Mouse (Mus musculus) inflammation-experienced regulatory T-cells, adult 16 weeks (primary cell): ENCODE results near the gene 2310050C09Rik. TPM values are rescaled to one million over a fixed set of nuclear protein-coding genes. Genes with fewer than 3 reads are reported as not detected.

Experiments
- polyA plus RNA-seq: library from polyadenylated mRNA; unstranded; fragments of 100-300 nt; shearing (Covaris generic); gene quantifications from one replicate; pipeline ENCODE4 v1.2.1, GENCODE M21; 2017

Gene 2310050C09Rik
- polyA plus RNA-seq: not detected

DNA sequence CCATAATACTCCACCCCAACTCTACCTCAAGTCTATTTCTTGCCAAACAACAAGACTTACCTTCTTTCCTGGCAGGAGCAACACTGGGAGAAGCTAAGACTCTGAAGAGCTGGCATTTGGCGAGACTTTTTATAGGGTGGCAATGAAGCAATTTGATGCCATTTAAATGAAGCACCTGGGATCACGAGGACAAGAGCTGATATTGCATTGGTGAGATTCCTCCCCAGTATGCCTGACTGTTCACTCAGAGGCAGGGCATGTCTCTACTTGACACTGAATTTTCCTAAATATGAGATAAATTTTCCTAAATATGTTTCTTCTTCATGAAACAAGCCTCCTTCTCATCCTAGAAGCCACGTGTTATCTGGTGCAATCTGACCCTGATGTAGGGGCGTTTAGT lies at the start of gene 2310050C09Rik:
2310050C09Rik (minus strand) TSS at position 101 of the 400 bp plus-strand sequence.

GRCm38 (mm10) chr3:92851186-92851585 lies 18.8 kb downstream of the 2310050C09Rik start, which contains the start of gene Lce1l:
Gene Lce1l (minus strand): TSS chr3:92851286.

DNA sequence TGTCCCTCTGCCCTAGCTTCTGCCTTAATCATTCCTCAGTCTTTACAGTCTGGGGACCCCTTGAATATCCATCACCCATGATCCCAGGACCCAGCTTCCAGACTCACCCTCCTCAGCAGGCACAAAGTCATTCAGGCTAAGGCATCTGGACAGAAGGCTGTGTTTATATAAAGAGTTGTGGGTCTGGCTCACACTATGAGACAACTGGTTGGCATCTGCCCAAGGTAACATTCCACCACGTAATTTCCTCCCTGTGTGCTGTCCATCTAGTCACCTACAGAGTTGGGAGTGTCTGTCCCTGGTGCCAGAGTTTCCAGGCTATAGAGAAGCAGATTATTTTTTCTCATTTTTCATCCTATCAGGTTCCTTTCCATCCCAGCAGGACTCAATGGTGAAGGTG lies 42.9 kb downstream of the 2310050C09Rik start, which contains the start of gene Kprp:
Kprp (minus strand) TSS at position 140 of the 400 bp plus-strand sequence.

Other genes starting within 250 kb of the 2310050C09Rik start
- not detected for gene Lce6a, start 248.6 kb downstream of the 2310050C09Rik start, polyA plus RNA-seq
- gene Lce1a1, start 221.9 kb downstream of the 2310050C09Rik start, polyA plus RNA-seq: not detected
- gene Lce1b, start 213.3 kb downstream of the 2310050C09Rik start, polyA plus RNA-seq: not detected
- not detected for gene Lce1a2, start 199.9 kb downstream of the 2310050C09Rik start, polyA plus RNA-seq
- gene Lce1c, start 191.0 kb downstream of the 2310050C09Rik start, polyA plus RNA-seq: not detected
- gene Lce1d, start 183.0 kb downstream of the 2310050C09Rik start, polyA plus RNA-seq: not detected
- not detected for gene Lce1e, start 161.1 kb downstream of the 2310050C09Rik start, polyA plus RNA-seq
- not detected for gene Lce1f, start 149.9 kb downstream of the 2310050C09Rik start, polyA plus RNA-seq
- not detected for gene Gm38119, start 131.1 kb downstream of the 2310050C09Rik start, polyA plus RNA-seq
- gene Lce1g, start 117.9 kb downstream of the 2310050C09Rik start, polyA plus RNA-seq: not detected
- not detected for gene Lce1h, start 105.2 kb downstream of the 2310050C09Rik start, polyA plus RNA-seq
- gene Lce1i, start 91.3 kb downstream of the 2310050C09Rik start, polyA plus RNA-seq: not detected
- not detected for gene Lce1j, start 79.7 kb downstream of the 2310050C09Rik start, polyA plus RNA-seq
- not detected for gene Lce1k, start 62.3 kb downstream of the 2310050C09Rik start, polyA plus RNA-seq
- gene Kprp, start 43.0 kb downstream of the 2310050C09Rik start, polyA plus RNA-seq: not detected
- not detected for gene Lce1l, start 18.9 kb downstream of the 2310050C09Rik start, polyA plus RNA-seq
- gene Lce3a, start 56.0 kb upstream of the 2310050C09Rik start, polyA plus RNA-seq: not detected
- gene Lce3b, start 62.8 kb upstream of the 2310050C09Rik start, polyA plus RNA-seq: not detected
- not detected for gene Lce3c, start 74.3 kb upstream of the 2310050C09Rik start, polyA plus RNA-seq
- not detected for gene Lce3d, start 87.2 kb upstream of the 2310050C09Rik start, polyA plus RNA-seq
- gene Lce3e, start 96.8 kb upstream of the 2310050C09Rik start, polyA plus RNA-seq: not detected
- gene Lce3f, start 122.0 kb upstream of the 2310050C09Rik start, polyA plus RNA-seq: not detected
- gene Crct1, start 145.5 kb upstream of the 2310050C09Rik start, polyA plus RNA-seq: not detected
- gene Lce1m, start 148.8 kb upstream of the 2310050C09Rik start, polyA plus RNA-seq: not detected
- 0.74 TPM for gene Gm4858, start 198.6 kb upstream of the 2310050C09Rik start, polyA plus RNA-seq